Mouse (Mus musculus) right cerebral cortex, adult 2 months (tissue): ENCODE data around the gene Tle4.
"Not testable (repeated sequence)": the region's sequence is repeated elsewhere in the genome, so short reads cannot be mapped to it uniquely, and the experiment has no call there.

ENCODE experiments used
- DNase-seq, 2 experiments: peaks; one replicate each; pipeline ENCODE4 v3.0.0; 2021 to 2022; ENCODE audit warnings: low spot score in 2 of 2

Tle4 gene

DNA sequence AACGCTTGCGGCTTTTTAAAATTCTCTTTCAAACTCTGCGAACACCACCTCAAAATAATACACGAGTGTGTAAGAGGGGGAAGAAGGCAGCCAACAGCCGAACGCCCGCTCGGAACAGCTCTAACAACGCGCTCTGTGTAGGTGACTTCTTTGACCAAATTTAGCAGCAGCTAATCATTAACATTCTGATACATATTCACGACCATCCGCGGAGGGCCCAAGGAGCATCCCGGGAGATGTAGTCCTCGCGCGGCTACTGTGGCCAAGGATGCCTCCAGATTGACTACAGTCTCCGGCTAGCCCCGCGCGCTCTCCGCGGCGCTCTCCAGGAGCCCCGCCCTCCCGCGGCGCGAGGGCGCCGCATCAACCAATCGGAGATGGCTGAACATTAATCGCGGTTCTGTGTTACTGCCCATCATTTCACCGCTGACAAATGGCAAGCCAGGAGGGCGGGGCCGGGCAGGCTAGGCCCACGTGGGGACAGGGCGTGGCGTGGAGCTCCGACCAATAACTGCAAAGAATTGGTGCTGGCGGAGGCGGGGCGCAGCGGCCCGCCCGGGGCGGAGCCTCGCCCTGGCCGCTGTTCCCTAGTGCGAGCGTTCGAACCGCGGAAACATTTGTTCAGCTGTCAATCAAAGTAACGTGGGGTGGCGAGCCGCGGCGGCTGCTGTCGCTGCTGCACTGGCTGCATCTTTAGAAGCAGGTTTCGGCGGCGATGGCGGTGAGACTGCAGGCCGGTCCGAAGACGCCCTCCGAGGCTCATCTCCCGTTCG is at the start of gene Tle4:
TSS of gene Tle4 (minus strand) at position 135 of the 773 bp plus-strand sequence.
- peak; percentile 99 to 100 for DNase-seq

DNA sequence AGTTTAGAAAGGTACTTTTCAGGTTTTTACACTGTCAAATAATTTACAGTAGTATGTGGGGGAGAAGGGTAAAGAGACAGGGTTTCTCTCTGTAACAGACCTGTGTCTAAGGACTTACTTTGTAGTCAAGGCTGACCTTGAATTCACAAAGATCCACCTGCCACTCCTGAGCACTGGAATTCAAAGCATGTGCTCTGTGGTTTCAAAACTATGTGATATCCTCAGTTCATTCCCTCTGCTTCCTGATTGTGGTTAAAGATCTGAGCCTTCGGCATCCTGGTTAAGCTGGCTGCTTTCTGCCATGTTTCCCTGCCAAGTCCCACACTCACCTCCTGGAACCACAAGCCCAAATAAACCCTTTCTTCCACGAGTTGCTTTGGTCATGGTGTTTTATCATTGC is 47.8 kb upstream of the Tle4 start:
- DNase-seq, result no peak

- no peak for DNase-seq
Measured at GRCm38 (mm10) chr19:14644756-14645155, 46.9 kb upstream of the Tle4 start.

DNA sequence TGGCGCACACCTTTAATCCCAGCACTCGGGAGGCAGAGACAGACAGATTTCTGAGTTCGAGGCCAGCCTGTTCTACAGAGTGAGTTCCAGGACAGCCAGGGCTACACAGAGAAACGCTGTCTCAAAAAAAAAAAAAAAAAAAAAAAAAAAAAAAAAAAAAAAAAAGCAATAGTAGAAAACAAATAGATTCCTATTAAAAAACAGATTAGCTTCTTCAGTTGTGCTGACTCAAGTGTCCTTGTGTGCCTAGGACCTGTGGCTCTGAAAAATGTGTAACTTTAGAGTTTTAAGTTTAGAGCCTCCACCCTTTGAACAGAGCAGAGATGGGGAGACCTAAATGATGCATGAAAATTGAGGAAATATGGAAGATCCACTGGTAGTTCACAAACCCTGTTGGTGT is 45.2 kb upstream of the Tle4 start:
- DNase-seq, result not testable (repeated sequence)

DNA sequence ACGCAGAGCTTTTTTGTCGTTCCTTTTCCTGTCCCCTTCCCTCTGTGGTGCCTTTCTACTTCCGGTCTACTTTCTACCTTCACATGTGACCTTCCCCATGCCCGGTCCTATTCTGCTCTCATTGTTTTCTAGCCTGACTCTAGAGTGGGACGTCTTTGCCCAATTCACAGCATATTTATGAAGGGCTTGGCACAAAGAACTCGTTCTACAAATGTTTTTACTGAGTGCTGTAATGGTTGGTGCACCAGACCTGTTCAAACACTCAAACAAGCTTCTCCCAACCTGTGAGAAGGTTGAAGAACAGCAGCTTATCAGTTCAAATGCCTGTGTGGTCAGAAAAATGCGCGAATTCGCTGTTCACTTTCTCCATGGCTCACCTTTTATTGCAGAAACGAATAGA is 44.8 kb upstream of the Tle4 start:
- DNase-seq, result no peak

DNA sequence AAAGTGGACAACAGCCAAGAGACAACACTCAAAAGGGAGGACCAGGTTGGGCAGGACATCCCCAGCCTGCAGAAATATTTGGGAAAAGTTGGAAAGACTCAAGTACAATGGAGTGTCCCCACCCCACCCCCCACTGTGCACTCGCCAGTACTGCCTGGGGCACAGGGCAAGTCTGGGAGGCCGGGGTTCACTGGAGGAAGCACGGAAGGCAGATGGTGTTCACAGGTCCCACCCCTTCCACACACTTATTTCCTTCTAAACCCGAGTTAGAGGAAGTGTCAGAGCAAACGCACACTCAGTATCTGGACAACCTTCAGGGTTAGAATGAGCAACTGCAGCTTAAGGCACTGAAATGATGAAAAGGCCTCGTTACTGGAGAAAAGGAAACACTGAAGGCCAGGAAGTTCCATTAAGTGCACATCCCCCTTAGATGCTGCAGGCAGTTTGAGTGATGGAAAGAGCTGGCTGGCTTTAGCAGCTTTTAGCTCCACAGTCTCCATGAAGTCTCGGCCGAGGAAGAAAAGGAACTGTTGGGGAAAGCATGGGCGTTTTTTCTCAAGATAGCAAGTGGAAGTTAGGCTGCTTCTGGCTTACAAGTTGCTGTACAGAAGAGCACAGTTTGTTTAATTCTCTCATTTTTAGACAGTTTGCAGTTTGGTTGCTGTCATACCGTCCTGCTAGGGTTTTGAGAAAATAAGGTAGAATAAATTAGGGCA is 37.5 kb upstream of the Tle4 start:
- DNase-seq, result peak in 1 of 2 experiments; percentile 5

- no peak for DNase-seq
Measured at GRCm38 (mm10) chr19:14623355-14623754, 25.5 kb upstream of the Tle4 start.

DNA sequence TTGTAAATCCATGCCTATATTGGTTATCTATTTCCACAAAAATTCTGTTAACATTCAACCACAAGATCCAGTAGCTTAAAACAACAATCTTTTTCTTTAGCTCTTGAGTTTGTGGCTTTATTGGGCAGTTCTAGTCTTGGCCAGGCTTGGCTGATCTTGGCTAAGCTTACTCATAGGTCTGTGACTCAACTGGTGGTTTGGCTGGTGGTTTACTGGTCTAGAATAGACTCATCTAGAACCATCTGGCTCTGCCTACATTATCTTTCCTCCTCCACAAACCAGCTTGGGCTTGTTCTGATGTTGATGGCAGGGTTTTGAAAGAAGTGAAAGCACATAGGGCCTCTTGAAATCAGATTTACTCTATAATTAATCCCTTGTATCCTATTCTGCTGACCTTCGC is 22.7 kb upstream of the Tle4 start:
- DNase-seq, result peak; percentile 53 to 59

GRCm38 (mm10) chr19:14619814-14620213 is 22.0 kb upstream of the Tle4 start:
- no peak for DNase-seq

- DNase-seq, result no peak
Measured at GRCm38 (mm10) chr19:14614816-14615215, 17.0 kb upstream of the Tle4 start.

DNA sequence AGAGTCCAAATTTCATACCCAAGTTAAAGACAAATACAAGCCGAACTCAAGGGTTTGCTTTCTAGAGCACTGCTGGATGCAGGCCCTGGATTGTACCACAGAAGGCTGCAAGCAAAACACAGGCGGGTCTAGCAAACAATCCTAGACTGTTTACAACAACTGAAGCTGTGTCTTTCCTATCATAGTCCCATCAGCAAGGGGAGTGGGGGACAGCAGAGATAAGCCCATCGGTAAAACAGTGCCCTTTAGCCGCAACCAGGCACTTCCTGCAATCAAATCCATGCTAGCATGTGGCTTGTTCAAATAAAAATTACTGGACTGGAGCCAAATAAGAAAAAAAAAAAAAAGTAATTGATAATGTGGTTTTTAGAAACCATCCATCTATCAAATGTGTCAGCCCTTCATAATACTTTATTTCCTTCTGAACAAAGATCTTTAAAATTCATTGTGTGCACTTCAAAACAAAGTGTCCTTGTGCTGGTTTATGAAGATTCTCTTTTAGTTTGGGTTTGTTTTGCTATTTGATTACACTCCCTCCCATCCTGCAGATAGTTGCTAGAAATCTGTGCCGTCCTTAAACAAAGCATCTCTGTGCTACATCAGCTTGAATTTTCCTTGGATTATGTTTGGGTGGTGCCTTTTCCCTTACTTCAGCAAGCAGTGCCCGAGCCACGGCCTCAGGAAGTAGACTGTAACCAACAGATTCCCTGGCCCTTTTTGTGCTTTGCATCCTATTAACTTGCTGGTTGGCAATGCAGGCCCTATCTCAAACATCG is 12.9 kb upstream of the Tle4 start:
- no peak for DNase-seq

- DNase-seq, result no peak
Measured at GRCm38 (mm10) chr19:14600841-14601240, 3.0 kb upstream of the Tle4 start.

- DNase-seq, result no peak
Measured at GRCm38 (mm10) chr19:14600354-14600753, 2.5 kb upstream of the Tle4 start.

GRCm38 (mm10) chr19:14599851-14600251 is 2.0 kb upstream of the Tle4 start:
- no peak for DNase-seq

- no peak for DNase-seq
Measured at GRCm38 (mm10) chr19:14598690-14599288, 938 bp upstream of the Tle4 start.

GRCm38 (mm10) chr19:14596941-14597916 is 622 bp downstream of the Tle4 start:
- DNase-seq, result peak; percentile 20 to 47

- DNase-seq, result no peak
Measured at GRCm38 (mm10) chr19:14596358-14596940, 1.4 kb downstream of the Tle4 start.

GRCm38 (mm10) chr19:14595390-14595997 is 2.4 kb downstream of the Tle4 start:
- DNase-seq, result peak in 1 of 2 experiments; percentile 49

DNA sequence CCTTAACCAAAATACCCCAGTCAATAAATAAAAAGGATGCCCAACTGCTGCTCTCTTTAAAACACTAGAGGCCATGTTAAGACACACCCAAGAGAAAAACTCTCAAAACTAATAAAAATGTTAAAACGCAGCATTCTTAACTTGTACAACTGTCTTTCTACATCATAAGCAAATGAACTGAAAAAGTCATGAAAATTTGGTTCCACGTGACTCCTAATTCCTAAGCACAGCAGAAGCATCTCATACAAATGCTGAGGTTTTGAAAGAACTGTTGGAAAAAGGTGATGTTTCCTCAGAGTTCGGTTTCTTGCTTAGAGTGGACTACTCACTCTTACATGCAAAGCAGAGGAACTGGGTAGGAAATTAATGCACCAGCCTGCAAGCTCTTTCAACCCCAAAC is 3.3 kb downstream of the Tle4 start:
- DNase-seq, result no peak
